Mouse (Mus musculus) MEL (cell line): ENCODE data around the gene Epha2.

Source experiments
- CTCF ChIP-seq, 3 experiments: IDR thresholded peaks in 2 of 3; conservative IDR thresholded peaks in 1 of 3; 2 replicates each; pipeline ENCODE4 v1.5.1; 2011 to 2012; ENCODE audit warnings: low read length in 3 of 3, low read depth in 2 of 3, mild to moderate bottlenecking in 2 of 3, improper control_type of control experiment in 1 of 3, inconsistent platforms in 1 of 3, mixed read lengths in 1 of 3, moderate library complexity in 1 of 3; ENCODE audit not compliant: control insufficient read depth in 1 of 3, insufficient read depth in 1 of 3, poor library complexity in 1 of 3, severe bottlenecking in 1 of 3
- E2F4 ChIP-seq: IDR thresholded peaks from 2 replicates; pipeline ENCODE4 v1.6.1; 2011; ENCODE audit warnings: low read depth, low read length, improper control_type of control experiment, borderline replicate concordance
- EP300 ChIP-seq, 2 experiments: IDR thresholded peaks; 2 replicates each; pipeline ENCODE4 v1.6.1; 2011; ENCODE audit warnings: improper control_type of control experiment in 2 of 2, low read length in 2 of 2, low read depth in 1 of 2, mild to moderate bottlenecking in 1 of 2
- ETS1 ChIP-seq: IDR thresholded peaks from 2 replicates; pipeline ENCODE4 v1.6.1; 2012; ENCODE audit warnings: low read depth, mild to moderate bottlenecking, inconsistent platforms, low read length, improper control_type of control experiment, moderate library complexity
- MAFK ChIP-seq: IDR thresholded peaks from 2 replicates; pipeline ENCODE4 v1.6.1; 2011; ENCODE audit warnings: low read depth, mild to moderate bottlenecking, low read length, improper control_type of control experiment, borderline replicate concordance
- MAX ChIP-seq: IDR thresholded peaks from 2 replicates; pipeline ENCODE4 v1.6.1; 2011; ENCODE audit warnings: low read length, improper control_type of control experiment
- MAZ ChIP-seq: IDR thresholded peaks from 2 replicates; pipeline ENCODE4 v1.6.1; 2012; ENCODE audit warnings: low read depth, mild to moderate bottlenecking, inconsistent platforms, low read length, improper control_type of control experiment
- NELFE ChIP-seq: IDR thresholded peaks from 2 replicates; pipeline ENCODE4 v1.6.1; 2011; ENCODE audit warnings: low read depth, low read length, improper control_type of control experiment
- POLR2A ChIP-seq, 2 experiments: IDR thresholded peaks; 2 replicates each; pipeline ENCODE4 v1.6.1; 2011 to 2012; ENCODE audit warnings: low read length in 2 of 2, mild to moderate bottlenecking in 2 of 2, control low read depth in 1 of 2, improper control_type of control experiment in 1 of 2, low read depth in 1 of 2, moderate library complexity in 1 of 2; ENCODE audit not compliant: control insufficient read depth in 1 of 2, insufficient read depth in 1 of 2, poor library complexity in 1 of 2
- RAD21 ChIP-seq: IDR thresholded peaks from 2 replicates; pipeline ENCODE4 v1.6.1; 2011; ENCODE audit warnings: mild to moderate bottlenecking, low read depth, low read length, improper control_type of control experiment
- TAL1 ChIP-seq: IDR thresholded peaks from 2 replicates; pipeline ENCODE4 v1.6.1; 2012; ENCODE audit warnings: mild to moderate bottlenecking, inconsistent platforms, low read length, moderate library complexity, mixed read lengths
- ZC3H11A ChIP-seq: IDR thresholded peaks from 2 replicates; pipeline ENCODE4 v1.6.1; 2012; ENCODE audit warnings: low read depth, mild to moderate bottlenecking, inconsistent platforms, low read length, improper control_type of control experiment
- ZKSCAN1 ChIP-seq: IDR thresholded peaks from 2 replicates; pipeline ENCODE4 v1.6.1; 2012; ENCODE audit warnings: low read depth, mild to moderate bottlenecking, inconsistent platforms, low read length, improper control_type of control experiment, moderate library complexity

DNA sequence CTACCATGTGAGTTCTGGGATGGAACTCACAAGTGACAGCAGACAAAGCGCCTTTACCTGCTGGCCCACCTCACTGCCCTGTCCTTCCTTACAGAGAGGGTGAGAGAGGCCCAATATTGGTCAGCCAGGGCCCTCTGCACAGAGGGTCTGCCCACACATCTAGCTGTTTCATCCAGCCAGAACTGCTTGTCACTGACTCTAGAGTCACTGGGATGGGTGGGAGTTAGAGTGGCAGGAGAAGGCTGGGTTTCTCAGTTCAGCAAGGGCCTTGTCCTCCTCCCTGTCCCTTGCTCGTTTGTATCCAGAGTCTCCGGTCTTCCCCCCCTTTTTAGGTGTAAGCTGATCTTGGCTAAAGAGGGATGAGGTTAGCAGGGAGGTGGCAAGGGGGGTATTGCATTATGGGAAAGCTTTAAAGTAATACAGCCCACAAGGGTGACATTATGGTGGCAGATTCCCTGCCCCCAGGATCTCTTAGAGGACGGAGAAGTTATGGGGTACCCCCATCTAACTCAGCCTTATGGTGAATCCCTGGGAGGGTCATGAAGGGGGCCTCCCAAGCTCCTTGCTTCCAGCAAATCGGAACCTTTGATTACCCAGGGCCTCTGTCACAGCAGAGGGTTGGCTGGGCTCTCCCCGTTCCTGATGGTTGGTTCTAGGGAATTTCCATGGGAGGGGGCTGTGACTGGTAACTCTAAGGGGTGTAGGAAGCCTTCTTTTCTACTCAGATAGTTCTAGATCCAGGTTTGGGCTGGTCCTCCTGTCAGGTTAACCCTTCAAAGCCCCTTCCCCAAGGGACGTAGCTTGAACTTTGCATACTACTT is 2.6 kb downstream of the Epha2 start:
- no peak for TF ChIP-seq CTCF (IDR thresholded peaks at IDR 0.05 in 2 of 3, conservative IDR thresholded peaks at IDR 0.05 in 1 of 3; ENCODE audit: control insufficient read depth in 1 of 3, insufficient read depth in 1 of 3, low read depth in 2 of 3, low read length in 3 of 3, poor library complexity in 1 of 3, severe bottlenecking in 1 of 3)
- no peak for TF ChIP-seq TAL1
- no peak for TF ChIP-seq ETS1
- TF ChIP-seq MAZ, result no peak
- no peak for TF ChIP-seq MAX
- TF ChIP-seq RAD21, result no peak
- TF ChIP-seq MAFK, result no peak
- no peak for TF ChIP-seq POLR2A (IDR thresholded peaks at IDR 0.05; ENCODE audit: control insufficient read depth in 1 of 2, insufficient read depth in 1 of 2, low read depth in 1 of 2, low read length in 2 of 2, poor library complexity in 1 of 2)
- TF ChIP-seq ZKSCAN1, result no peak
- no peak for TF ChIP-seq ZC3H11A
- TF ChIP-seq EP300 (IDR thresholded peaks at IDR 0.05; ENCODE audit: low read depth in 1 of 2, low read length in 2 of 2), result no peak
- no peak for TF ChIP-seq E2F4
- no peak for TF ChIP-seq NELFE
